In genomic region chr11:93856284-93856955, GRCm38 (mm10) we compare ENCODE assay signal across 9 mouse cellular contexts. TPM values are rescaled to one million over a fixed set of nuclear protein-coding genes. Genes with fewer than 3 reads are reported as not detected.
DNase-seq lines count a peak whose midpoint lies in the region; ATAC-seq and TF ChIP-seq lines count a peak whose summit lies in the region.
"Had no signal": no experiment of that assay in that cellular context is flagged by ENCODE, and none has a peak within 500 bp of the region (broad histone marks: within the 10 kb centered on the region; RNA-seq: fewer than 3 reads in every experiment).

No protein-coding gene starts in this region.

- ATAC-seq in heart, embryonic 14.5 days (ENCODE audit: insufficient number of reproducible peaks, insufficient read depth, low FRiP score, low read depth), result no peak

- H3K4me1 ChIP-seq in MEL (ENCODE audit: control insufficient read depth in 1 of 2, insufficient read depth in 2 of 2, low read length in 2 of 2), result no peaks in the 10 kb centered on the region
- H3K4me1 ChIP-seq in forebrain, embryonic 10.5 days, result no peaks in the 10 kb centered on the region
- no peaks in the 10 kb centered on the region for H3K4me1 ChIP-seq in heart, embryonic 14.5 days (ENCODE audit: control insufficient read depth in 2 of 2, insufficient read depth in 2 of 2, low read length in 2 of 2)

- no peak for TF ChIP-seq EP300 in MEL (IDR thresholded peaks at IDR 0.05; ENCODE audit: low read depth in 1 of 2, low read length in 2 of 2)

- TF ChIP-seq RAD21 in MEL (IDR thresholded peaks at IDR 0.05; ENCODE audit: low read depth, low read length), result peak; percentile 91

- TF ChIP-seq CTCF in MEL (IDR thresholded peaks at IDR 0.05 in 2 of 3, conservative IDR thresholded peaks at IDR 0.05 in 1 of 3; ENCODE audit: control insufficient read depth in 1 of 3, insufficient read depth in 1 of 3, low read depth in 2 of 3, low read length in 3 of 3, poor library complexity in 1 of 3, severe bottlenecking in 1 of 3), result peak; percentile 90 to 95 (median 91)

- no peak overlapping the region for H3K9ac ChIP-seq in MEL (ENCODE audit: control insufficient read depth, low read depth, low read length, poor library complexity, severe bottlenecking)
- no peak overlapping the region for H3K9ac ChIP-seq in heart, embryonic 14.5 days (ENCODE audit: low read length)

- 11% methylated on average over 6 of the region's 6 CpGs for WGBS in forebrain, embryonic 10.5 days
- WGBS in heart, embryonic 14.5 days, result 4% methylated on average over 6 of the region's 6 CpGs

- peak overlapping the region; percentile 34; the same call in 1 of the 2 replicates for H3K4me2 ChIP-seq in heart, embryonic 14.5 days (ENCODE audit: low read length)

- no peaks in the 10 kb centered on the region for H3K27me3 ChIP-seq in MEL (ENCODE audit: control insufficient read depth in 1 of 2, insufficient read depth in 2 of 2, low read length in 2 of 2)
- H3K27me3 ChIP-seq in forebrain, embryonic 10.5 days (ENCODE audit: poor library complexity, severe bottlenecking), result no peaks in the 10 kb centered on the region
- H3K27me3 ChIP-seq in heart, embryonic 14.5 days (ENCODE audit: control insufficient read depth, insufficient read depth, low read length), result no peaks in the 10 kb centered on the region

- peaks cover 0 to 5% of the 10 kb centered on the region in 2 experiments; a peak in 2 of 4 replicates for H3K36me3 ChIP-seq in MEL (ENCODE audit: control insufficient read depth in 1 of 2, insufficient read depth in 2 of 2, low read length in 2 of 2)
- H3K36me3 ChIP-seq in forebrain, embryonic 10.5 days (replicated peaks), result peaks cover 25% of the 10 kb centered on the region
- H3K36me3 ChIP-seq in heart, embryonic 14.5 days (ENCODE audit: control insufficient read depth, insufficient read depth, low read length), result peaks cover 23% of the 10 kb centered on the region

- no peak for TF ChIP-seq POLR2A in MEL (IDR thresholded peaks at IDR 0.05; ENCODE audit: control insufficient read depth in 1 of 2, insufficient read depth in 1 of 2, low read depth in 1 of 2, low read length in 2 of 2, poor library complexity in 1 of 2)

- no peak overlapping the region for H3K4me3 ChIP-seq in MEL (ENCODE audit: control insufficient read depth in 1 of 2, insufficient read depth in 1 of 2, low read depth in 2 of 2, low read length in 2 of 2)
- no peak overlapping the region for H3K4me3 ChIP-seq in forebrain, embryonic 10.5 days
- H3K4me3 ChIP-seq in heart, embryonic 14.5 days (ENCODE audit: control insufficient read depth in 1 of 2, insufficient read depth in 1 of 2, low read depth in 1 of 2, low read length in 2 of 2), result no peak overlapping the region
- H3K4me3 ChIP-seq: megakaryocyte, embryonic 14.5 days had no signal

- no peaks in the 10 kb centered on the region for H3K9me3 ChIP-seq in MEL (replicated peaks; ENCODE audit: insufficient read depth, low read length)
- H3K9me3 ChIP-seq in forebrain, embryonic 10.5 days, result no peaks in the 10 kb centered on the region
- no peaks in the 10 kb centered on the region for H3K9me3 ChIP-seq in heart, embryonic 14.5 days (ENCODE audit: control insufficient read depth, low read length)
- H3K9me3 ChIP-seq: megakaryocyte, embryonic 14.5 days had no signal

- peak; percentile 87 for DNase-seq in MEL (ENCODE audit: low read depth, low spot score)
- peak; percentile 64 for DNase-seq in brain, embryonic 18.5 days (ENCODE audit: low read depth, low spot score)
- peak; percentile 68 for DNase-seq in forebrain, embryonic 10.5 days (ENCODE audit: extremely low spot score, low spot score)
- peak; percentile 80 to 93 for DNase-seq in layer of hippocampus, adult 18-20 months (ENCODE audit: low spot score in 2 of 2)
- peak; percentile 80 for DNase-seq in lung, postnatal 10 days
- DNase-seq in retina, adult 2 months (ENCODE audit: low read depth, low spot score), result peak; percentile 43
- DNase-seq in urinary bladder, postnatal 10 days (ENCODE audit: low spot score), result peak; percentile 21

- H3K27ac ChIP-seq in MEL (ENCODE audit: control insufficient read depth, low read depth, low read length), result no peak overlapping the region
- H3K27ac ChIP-seq in forebrain, embryonic 10.5 days, result no peak overlapping the region
- no peak overlapping the region for H3K27ac ChIP-seq in heart, embryonic 14.5 days (replicated peaks in 1 of 2; ENCODE audit: control insufficient read depth in 1 of 2, insufficient read depth in 1 of 2, low read depth in 2 of 2, low read length in 2 of 2)

- no peaks in the 10 kb centered on the region for H3K79me2 ChIP-seq in MEL (ENCODE audit: control insufficient read depth, insufficient read depth, low read length, poor library complexity)

TF ChIP-seq in MEL, 35 proteins besides CTCF, POLR2A, EP300 and RAD21:
- TF ChIP-seq CHD2 (IDR thresholded peaks at IDR 0.05; ENCODE audit: low read length) (no peak), SMC3 (IDR thresholded peaks at IDR 0.05; ENCODE audit: low read depth, low read length) (peak; percentile 91), MAX (IDR thresholded peaks at IDR 0.05; ENCODE audit: low read length) (0 out of 2 replicates have a peak, but pooled peaks have one; percentile 15), ZC3H11A (IDR thresholded peaks at IDR 0.05; ENCODE audit: low read depth, low read length) (peak; percentile 77)

RNA-seq across cellular contexts. Expression of gene Utp18, which starts 29.1 kb away (rescaled TPM):
- 102 and 111 TPM in 2 replicates for total RNA-seq in MEL (2012; rRNA removed)
- 10 to 100 TPM in 1 of 2 experiments, not detected in 1; 63.4 TPM for polyA plus RNA-seq in MEL (2012; ENCODE audit: insufficient read depth in 1 of 2, insufficient read length in 2 of 2, low read depth in 1 of 2, low replicate concordance in 2 of 2, missing spikeins in 1 of 2)
- 38.6 and 38.8 TPM in 2 replicates for polyA plus RNA-seq in forebrain, embryonic 10.5 days (2016; fragmentation: Nextera tagmentation; extraction: Ambion mirVana)
- polyA plus RNA-seq in heart, embryonic 14.5 days (2014; fragmentation: Nextera tagmentation; extraction: Ambion mirVana), result 17.6 and 18.6 TPM in 2 replicates
- total RNA-seq in layer of hippocampus, adult 18-20 months (2021), result 10 to 100 TPM; 23.7 to 24.1 TPM

RNA-seq across cellular contexts. Expression of gene Mbtd1, which starts 29.2 kb away (rescaled TPM):
- 43.0 and 45.5 TPM in 2 replicates for total RNA-seq in MEL (2012; rRNA removed)
- 1,000 to 10,000 TPM in 1 of 2 experiments, 10 to 100 TPM in 1; 51.8 to 3,192 TPM for polyA plus RNA-seq in MEL (2012; ENCODE audit: insufficient read depth in 1 of 2, insufficient read length in 2 of 2, low read depth in 1 of 2, low replicate concordance in 2 of 2, missing spikeins in 1 of 2)
- polyA plus RNA-seq in forebrain, embryonic 10.5 days (2016; fragmentation: Nextera tagmentation; extraction: Ambion mirVana), result 41.1 and 42.7 TPM in 2 replicates
- polyA plus RNA-seq in heart, embryonic 14.5 days (2014; fragmentation: Nextera tagmentation; extraction: Ambion mirVana), result 16.0 and 16.4 TPM in 2 replicates
- 10 to 100 TPM; 28.9 to 32.6 TPM for total RNA-seq in layer of hippocampus, adult 18-20 months (2021)

Comparison
In these comparisons a context has a peak if more than half of its experiments do, and no peak if none do; other contexts are left out.
1. DNase-seq: peak in every context shown above with its lines; median percentile 87 in MEL; 86 in layer of hippocampus, adult 18-20 months; 80 in lung, postnatal 10 days; 68 in forebrain, embryonic 10.5 days; 64 in brain, embryonic 18.5 days; 43 in retina, adult 2 months; 21 in urinary bladder, postnatal 10 days.